ENCODE assay signal across 18 mouse cellular contexts in the genomic region with DNA sequence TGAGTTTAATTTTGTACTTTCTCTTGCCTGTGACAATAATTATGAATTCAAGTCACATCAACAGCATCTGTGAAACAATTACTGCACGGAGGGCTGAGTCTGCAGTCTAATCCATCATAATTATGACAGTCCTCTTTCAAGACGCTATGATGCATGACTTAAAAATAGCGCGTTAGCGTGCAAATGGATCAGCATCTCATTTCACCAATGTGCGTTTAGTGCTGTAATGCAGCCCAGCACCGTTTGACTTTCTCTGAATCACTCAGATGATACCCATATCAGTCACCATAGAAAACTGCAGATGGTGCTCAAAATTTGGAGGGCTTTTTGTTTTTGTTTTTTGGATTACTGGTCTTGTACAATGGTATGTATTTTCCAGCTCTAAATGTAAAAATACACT. TPM values are rescaled to one million over a fixed set of nuclear protein-coding genes. Genes with fewer than 3 reads are reported as not detected.
A peak's percentile ranks its signal among the peaks of the same experiment; 100 is the strongest.
DNase-seq lines count a peak whose midpoint lies in the region; ATAC-seq and TF ChIP-seq lines count a peak whose summit lies in the region.
"Had no signal": no experiment of that assay in that cellular context is flagged by ENCODE, and none has a peak within 500 bp of the region (broad histone marks: within the 10 kb centered on the region; RNA-seq: fewer than 3 reads in every experiment).

No protein-coding gene starts in this region.

- H3K36me3 ChIP-seq in forebrain, postnatal 0 days (ENCODE audit: insufficient read depth): no peaks in the 10 kb centered on the region
- H3K36me3 ChIP-seq in midbrain, embryonic 13.5 days: no peaks in the 10 kb centered on the region; the same call in 1 of the 2 replicates
- H3K36me3 ChIP-seq: embryonic facial prominence, embryonic 15.5 days had no signal

- no peak for TF ChIP-seq CTCF in gastrocnemius, adult 2 months (IDR thresholded peaks at IDR 0.05)
- no peak for TF ChIP-seq CTCF in forebrain, postnatal 0 days (IDR thresholded peaks at IDR 0.05; ENCODE audit: low read depth)

- intact Hi-C loops in gastrocnemius, adult 2 months (cut with DNase I): no loop called here

- H3K4me2 ChIP-seq in forebrain, postnatal 0 days (ENCODE audit: low read depth): no peak overlapping the region
- no peak overlapping the region for H3K4me2 ChIP-seq in midbrain, embryonic 13.5 days (replicated peaks)
- H3K4me2 ChIP-seq: embryonic facial prominence, embryonic 15.5 days; limb, embryonic 12.5 days had no signal

- WGBS in forebrain, postnatal 0 days: 26% methylated on average over 7 of the region's 7 CpGs
- 45% methylated on average over 7 of the region's 7 CpGs for WGBS in midbrain, embryonic 13.5 days

- H3K9ac ChIP-seq in forebrain, postnatal 0 days: no peak overlapping the region
- H3K9ac ChIP-seq in midbrain, embryonic 13.5 days (replicated peaks): no peak overlapping the region
- H3K9ac ChIP-seq: embryonic facial prominence, embryonic 15.5 days; limb, embryonic 12.5 days had no signal

- peak; percentile 97 for ATAC-seq in forebrain, postnatal 0 days
- ATAC-seq in midbrain, embryonic 13.5 days: peak; percentile 92
- ATAC-seq: Patski had no signal

- no peaks in the 10 kb centered on the region for H3K27me3 ChIP-seq in forebrain, postnatal 0 days (ENCODE audit: insufficient read depth, low read length)
- no peaks in the 10 kb centered on the region for H3K27me3 ChIP-seq in midbrain, embryonic 13.5 days
- H3K27me3 ChIP-seq: embryonic facial prominence, embryonic 15.5 days; limb, embryonic 12.5 days; megakaryocyte, embryonic 14.5 days; Patski had no signal

- H3K27ac ChIP-seq in gastrocnemius, adult 2 months: peak overlapping the region; percentile 20
- no peak overlapping the region; the same call in 1 of the 2 replicates for H3K27ac ChIP-seq in forebrain, postnatal 0 days (ENCODE audit: low read depth, low read length)
- peak overlapping the region; percentile 31; the same call in 1 of the 2 replicates for H3K27ac ChIP-seq in midbrain, embryonic 13.5 days
- H3K27ac ChIP-seq: embryonic facial prominence, embryonic 15.5 days; kidney, postnatal 0 days; limb, embryonic 12.5 days had no signal

- no peaks in the 10 kb centered on the region for H3K4me1 ChIP-seq in forebrain, postnatal 0 days (ENCODE audit: insufficient read depth)
- peaks cover 9% of the 10 kb centered on the region; the same call in 1 of the 2 replicates for H3K4me1 ChIP-seq in midbrain, embryonic 13.5 days (replicated peaks)
- H3K4me1 ChIP-seq: embryonic facial prominence, embryonic 15.5 days; limb, embryonic 12.5 days had no signal

- H3K9me3 ChIP-seq in forebrain, postnatal 0 days (ENCODE audit: low read length): no peaks in the 10 kb centered on the region
- no peaks in the 10 kb centered on the region for H3K9me3 ChIP-seq in midbrain, embryonic 13.5 days
- H3K9me3 ChIP-seq: embryonic facial prominence, embryonic 15.5 days had no signal

- DNase-seq in gastrocnemius, adult 2 months: peak; percentile 44
- DNase-seq in gastrocnemius, postnatal 4 days (ENCODE audit: low spot score in 2 of 2): no peak
- peak; percentile 43 for DNase-seq in Muller cell, postnatal 12 days (ENCODE audit: inconsistent ontology term)
- DNase-seq in forebrain, postnatal 0 days: peak; percentile 73
- no peak for DNase-seq in cerebellum, adult 11 months
- no peak for DNase-seq in lung, postnatal 14 days
- no peak for DNase-seq in urinary bladder, postnatal 14 days (ENCODE audit: low spot score)
- DNase-seq: adrenal gland, postnatal 14 days; cerebellum, adult 9-11 months; gastrocnemius, postnatal 25 days; heart, postnatal 14 days; lung, adult 2 months had no signal

- H3K4me3 ChIP-seq in gastrocnemius, adult 2 months: no peak overlapping the region
- H3K4me3 ChIP-seq in forebrain, postnatal 0 days (ENCODE audit: low read depth, low read length): no peak overlapping the region
- H3K4me3 ChIP-seq in midbrain, embryonic 13.5 days (replicated peaks): no peak overlapping the region
- H3K4me3 ChIP-seq: embryonic facial prominence, embryonic 15.5 days; limb, embryonic 12.5 days; megakaryocyte, embryonic 14.5 days had no signal

RNA-seq across cellular contexts. Expression of a gene that starts 48.0 kb away (rescaled TPM):
- total RNA-seq in gastrocnemius, adult 2 months (2021): 10 to 100 TPM; 16.4 to 29.2 TPM
- total RNA-seq in gastrocnemius, postnatal 4 days (2021): 100 to 1,000 TPM in 1 of 2 experiments, 10 to 100 TPM in 1; 79.2 to 104 TPM
- 36.7 and 49.6 TPM in 2 replicates for total RNA-seq in forebrain, postnatal 0 days (2014; rRNA removed)
- 8.1 and 11.8 TPM in 2 replicates for polyA plus RNA-seq in forebrain, postnatal 0 days (2015; fragmentation: Nextera tagmentation; extraction: Ambion mirVana)
- 29.7 and 31.4 TPM in 2 replicates for polyA plus RNA-seq in midbrain, embryonic 13.5 days (2015; fragmentation: Nextera tagmentation; extraction: Ambion mirVana)

Comparison
In these comparisons a context has a peak if more than half of its experiments do, and no peak if none do; other contexts are left out.
1. DNase-seq: peak in gastrocnemius, adult 2 months (single experiment), Muller cell, postnatal 12 days (single experiment) and forebrain, postnatal 0 days (single experiment); none in gastrocnemius, postnatal 4 days (0 of 2), cerebellum, adult 11 months (single experiment), lung, postnatal 14 days (single experiment) and urinary bladder, postnatal 14 days (single experiment).